Mouse (Mus musculus): ENCODE results near the gene Fdxacb1. TPM values are rescaled to one million over a fixed set of nuclear protein-coding genes. Genes with fewer than 3 reads are reported as not detected.

Fdxacb1 gene
- polyA plus RNA-seq, 1 experiment from 2014 or later = 9.0 TPM

DNA sequence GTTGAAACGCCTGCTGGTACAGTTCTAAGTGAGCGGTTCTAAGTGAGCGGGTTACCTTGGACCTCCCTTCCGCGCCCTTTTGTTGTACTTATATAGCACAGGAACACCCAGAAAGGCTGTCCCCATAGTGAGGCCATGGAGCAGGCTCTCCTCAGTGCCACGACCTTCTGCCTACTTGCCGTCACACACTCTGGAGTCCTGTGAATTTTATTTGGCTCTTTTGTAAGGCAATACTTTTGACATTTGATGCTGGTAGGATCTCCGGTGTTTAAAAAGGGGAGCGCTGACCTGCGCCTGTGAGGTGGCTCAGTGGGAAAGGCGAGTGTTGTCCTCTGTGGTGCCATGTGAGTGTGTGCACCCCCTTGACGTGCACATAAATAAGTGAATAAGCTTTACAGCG, 41.1 kb downstream of the Fdxacb1 start:
- Histone ChIP-seq H3K4me1 (ENCODE audit: control insufficient read depth in 2 of 2, insufficient read depth in 2 of 2, low read length in 2 of 2) (peaks cover 3 to 5% of the 10 kb centered on the region in 2 experiments; a peak in 3 of 4 replicates), H3K27me3 (ENCODE audit: control insufficient read depth, insufficient read depth, low read length) (no peaks in the 10 kb centered on the region), H3K36me3 (ENCODE audit: control insufficient read depth, insufficient read depth, low read length) (peaks cover 82% of the 10 kb centered on the region), H3K9me3 (ENCODE audit: control insufficient read depth, low read length) (no peaks in the 10 kb centered on the region), H3K9ac (ENCODE audit: low read length) (no peak overlapping the region), H3K4me2 (ENCODE audit: low read length) (no peak overlapping the region), H3K27ac (replicated peaks in 1 of 2; ENCODE audit: control insufficient read depth in 1 of 2, insufficient read depth in 1 of 2, low read depth in 2 of 2, low read length in 2 of 2) (no peak overlapping the region), H3K4me3 (ENCODE audit: control insufficient read depth in 1 of 2, insufficient read depth in 1 of 2, low read depth in 1 of 2, low read length in 2 of 2) (no peak overlapping the region)
- no peak for ATAC-seq (ENCODE audit: insufficient number of reproducible peaks, insufficient read depth, low FRiP score, low read depth)
- WGBS = 90% methylated on average over 13 of the region's 13 CpGs

GRCm38 (mm10) chr9:50811187-50811586, 43.2 kb downstream of the Fdxacb1 start:
- H3K36me3 ChIP-seq (ENCODE audit: control insufficient read depth, insufficient read depth, low read length) = peaks cover 71% of the 10 kb centered on the region
- no peak overlapping the region for H3K27ac ChIP-seq (replicated peaks in 1 of 2; ENCODE audit: control insufficient read depth in 1 of 2, insufficient read depth in 1 of 2, low read depth in 2 of 2, low read length in 2 of 2)
- H3K4me3 ChIP-seq (ENCODE audit: control insufficient read depth in 1 of 2, insufficient read depth in 1 of 2, low read depth in 1 of 2, low read length in 2 of 2) = no peak overlapping the region
- 62% methylated on average over 7 of the region's 7 CpGs for WGBS
- no peak for ATAC-seq (ENCODE audit: insufficient number of reproducible peaks, insufficient read depth, low FRiP score, low read depth)
- H3K27me3 ChIP-seq (ENCODE audit: control insufficient read depth, insufficient read depth, low read length) = no peaks in the 10 kb centered on the region
- no peak overlapping the region for H3K4me2 ChIP-seq (ENCODE audit: low read length)
- H3K9ac ChIP-seq (ENCODE audit: low read length) = no peak overlapping the region
- H3K4me1 ChIP-seq (ENCODE audit: control insufficient read depth in 2 of 2, insufficient read depth in 2 of 2, low read length in 2 of 2) = peaks cover 3 to 5% of the 10 kb centered on the region in 2 experiments; a peak in 3 of 4 replicates
- H3K9me3 ChIP-seq (ENCODE audit: control insufficient read depth, low read length) = no peaks in the 10 kb centered on the region

DNA sequence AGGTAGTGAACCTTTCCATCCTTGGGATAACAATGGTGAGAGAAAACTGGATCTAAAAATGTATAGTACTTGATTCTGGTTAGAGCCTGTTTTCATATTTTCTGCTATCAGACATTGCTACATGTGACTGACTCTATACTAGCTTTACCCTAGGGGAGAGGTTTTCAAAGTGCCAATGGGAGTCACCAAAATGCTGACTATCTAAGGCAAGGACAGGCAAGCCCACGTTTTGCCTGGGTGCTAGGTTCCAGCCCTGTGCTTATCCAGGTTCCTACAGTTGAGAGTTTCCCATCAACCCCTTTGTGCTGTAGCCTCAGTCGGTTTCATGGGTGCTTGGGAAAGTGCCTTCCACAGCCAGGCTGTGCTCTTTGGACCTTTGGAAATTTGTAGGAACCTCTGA, 43.7 kb downstream of the Fdxacb1 start:
- WGBS = 73% methylated on average over 2 of the region's 2 CpGs
- H3K4me3 ChIP-seq (ENCODE audit: control insufficient read depth in 1 of 2, insufficient read depth in 1 of 2, low read depth in 1 of 2, low read length in 2 of 2) = no peak overlapping the region
- H3K27ac ChIP-seq (replicated peaks in 1 of 2; ENCODE audit: control insufficient read depth in 1 of 2, insufficient read depth in 1 of 2, low read depth in 2 of 2, low read length in 2 of 2) = no peak overlapping the region
- no peaks in the 10 kb centered on the region for H3K27me3 ChIP-seq (ENCODE audit: control insufficient read depth, insufficient read depth, low read length)
- no peak overlapping the region for H3K4me2 ChIP-seq (ENCODE audit: low read length)
- peaks cover 72% of the 10 kb centered on the region for H3K36me3 ChIP-seq (ENCODE audit: control insufficient read depth, insufficient read depth, low read length)
- H3K4me1 ChIP-seq (ENCODE audit: control insufficient read depth in 2 of 2, insufficient read depth in 2 of 2, low read length in 2 of 2) = peaks cover 3 to 5% of the 10 kb centered on the region in 2 experiments; a peak in 3 of 4 replicates
- H3K9me3 ChIP-seq (ENCODE audit: control insufficient read depth, low read length) = no peaks in the 10 kb centered on the region
- no peak overlapping the region for H3K9ac ChIP-seq (ENCODE audit: low read length)
- ATAC-seq (ENCODE audit: insufficient number of reproducible peaks, insufficient read depth, low FRiP score, low read depth) = no peak

DNA sequence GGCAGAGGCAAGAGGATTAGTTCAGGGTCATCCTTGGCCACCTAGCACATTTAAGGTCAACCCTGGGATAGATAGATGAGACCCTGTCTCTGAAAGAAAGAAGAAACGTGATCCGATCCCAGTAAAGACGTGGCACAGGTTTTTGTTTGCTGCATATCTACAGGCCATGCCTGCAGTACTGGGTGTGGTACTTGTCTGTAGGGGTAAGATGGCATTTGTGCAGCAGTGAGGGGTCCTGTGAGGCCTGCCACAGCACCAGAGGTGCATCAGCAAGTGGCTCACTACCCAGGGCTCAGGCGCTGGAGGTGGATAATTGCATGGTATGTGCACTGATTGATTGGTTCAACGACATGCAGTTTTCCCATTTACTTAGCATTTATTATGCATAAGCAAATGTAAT, 45.8 kb downstream of the Fdxacb1 start:
- Histone ChIP-seq H3K27ac (replicated peaks in 1 of 2; ENCODE audit: control insufficient read depth in 1 of 2, insufficient read depth in 1 of 2, low read depth in 2 of 2, low read length in 2 of 2) (no peak overlapping the region), H3K9ac (ENCODE audit: low read length) (no peak overlapping the region), H3K27me3 (ENCODE audit: control insufficient read depth, insufficient read depth, low read length) (no peaks in the 10 kb centered on the region), H3K4me1 (ENCODE audit: control insufficient read depth in 2 of 2, insufficient read depth in 2 of 2, low read length in 2 of 2) (peaks cover 3 to 5% of the 10 kb centered on the region in 2 experiments; a peak in 3 of 4 replicates), H3K4me2 (ENCODE audit: low read length) (no peak overlapping the region), H3K4me3 (ENCODE audit: control insufficient read depth in 1 of 2, insufficient read depth in 1 of 2, low read depth in 1 of 2, low read length in 2 of 2) (no peak overlapping the region), H3K36me3 (ENCODE audit: control insufficient read depth, insufficient read depth, low read length) (peaks cover 67% of the 10 kb centered on the region), H3K9me3 (ENCODE audit: control insufficient read depth, low read length) (no peaks in the 10 kb centered on the region)
- WGBS = 89% methylated on average over 5 of the region's 5 CpGs
- ATAC-seq (ENCODE audit: insufficient number of reproducible peaks, insufficient read depth, low FRiP score, low read depth) = no peak

DNA sequence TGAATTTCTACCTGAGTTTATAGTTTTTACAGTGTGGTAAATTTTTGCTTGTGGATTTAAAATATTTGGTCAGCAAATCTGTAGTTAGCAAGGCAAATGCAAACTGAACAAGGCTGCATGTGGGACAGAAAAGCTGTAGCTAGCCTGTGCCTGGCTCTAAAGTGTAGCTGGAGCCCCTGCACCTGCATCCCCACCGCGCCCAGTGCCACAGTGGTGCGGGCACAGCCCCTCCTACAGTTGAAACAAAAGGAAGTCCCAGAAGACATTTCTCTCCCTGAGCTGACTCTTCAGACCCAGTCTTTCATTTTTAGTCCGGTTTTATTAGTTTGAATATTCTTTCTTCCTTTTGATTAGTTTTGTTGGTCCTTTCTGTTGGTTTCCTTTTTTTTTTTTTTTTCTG, 47.6 kb downstream of the Fdxacb1 start:
- Histone ChIP-seq H3K36me3 (ENCODE audit: control insufficient read depth, insufficient read depth, low read length) (peaks cover 60% of the 10 kb centered on the region), H3K27me3 (ENCODE audit: control insufficient read depth, insufficient read depth, low read length) (no peaks in the 10 kb centered on the region), H3K4me1 (ENCODE audit: control insufficient read depth in 2 of 2, insufficient read depth in 2 of 2, low read length in 2 of 2) (peaks cover 3 to 5% of the 10 kb centered on the region in 2 experiments; a peak in 3 of 4 replicates), H3K4me2 (ENCODE audit: low read length) (no peak overlapping the region), H3K9me3 (ENCODE audit: control insufficient read depth, low read length) (no peaks in the 10 kb centered on the region), H3K27ac (replicated peaks in 1 of 2; ENCODE audit: control insufficient read depth in 1 of 2, insufficient read depth in 1 of 2, low read depth in 2 of 2, low read length in 2 of 2) (no peak overlapping the region), H3K9ac (ENCODE audit: low read length) (no peak overlapping the region), H3K4me3 (ENCODE audit: control insufficient read depth in 1 of 2, insufficient read depth in 1 of 2, low read depth in 1 of 2, low read length in 2 of 2) (no peak overlapping the region)
- no peak for ATAC-seq (ENCODE audit: insufficient number of reproducible peaks, insufficient read depth, low FRiP score, low read depth)
- 98% methylated on average over 4 of the region's 4 CpGs for WGBS

DNA sequence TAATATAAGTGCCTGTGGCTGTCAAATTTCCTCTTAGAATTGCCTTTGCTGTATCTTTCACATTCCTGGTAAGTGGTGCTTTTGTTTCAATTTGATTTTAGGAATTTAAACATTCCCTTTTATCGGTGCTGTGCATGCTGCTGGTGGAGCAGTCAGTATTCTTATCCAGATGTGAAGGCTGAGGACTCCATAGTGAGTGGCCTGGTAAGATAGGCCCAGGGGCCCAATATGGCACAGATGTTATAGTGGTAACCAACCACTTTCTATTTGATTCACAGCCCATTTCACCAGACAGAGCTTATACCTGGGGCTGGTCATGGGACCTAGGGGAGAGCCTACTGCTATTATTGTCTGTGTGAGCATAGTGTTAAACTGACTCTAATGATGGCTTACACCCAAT, 48.5 kb downstream of the Fdxacb1 start:
- Histone ChIP-seq H3K27ac (replicated peaks in 1 of 2; ENCODE audit: control insufficient read depth in 1 of 2, insufficient read depth in 1 of 2, low read depth in 2 of 2, low read length in 2 of 2) (no peak overlapping the region), H3K27me3 (ENCODE audit: control insufficient read depth, insufficient read depth, low read length) (no peaks in the 10 kb centered on the region), H3K4me1 (ENCODE audit: control insufficient read depth in 2 of 2, insufficient read depth in 2 of 2, low read length in 2 of 2) (0 out of 4 replicates have a peak, but pooled peaks cover 0 to under 1% of the 10 kb centered on the region in 2 experiments), H3K9me3 (ENCODE audit: control insufficient read depth, low read length) (no peaks in the 10 kb centered on the region), H3K9ac (ENCODE audit: low read length) (no peak overlapping the region), H3K4me3 (ENCODE audit: control insufficient read depth in 1 of 2, insufficient read depth in 1 of 2, low read depth in 1 of 2, low read length in 2 of 2) (no peak overlapping the region), H3K36me3 (ENCODE audit: control insufficient read depth, insufficient read depth, low read length) (peaks cover 57% of the 10 kb centered on the region), H3K4me2 (ENCODE audit: low read length) (no peak overlapping the region)
- WGBS = 100% methylated on average over 1 of the region's 1 CpGs
- ATAC-seq (ENCODE audit: insufficient number of reproducible peaks, insufficient read depth, low FRiP score, low read depth) = no peak

- H3K9ac ChIP-seq (ENCODE audit: low read length) = no peak overlapping the region
- H3K4me2 ChIP-seq (ENCODE audit: low read length) = no peak overlapping the region
- H3K27ac ChIP-seq (replicated peaks in 1 of 2; ENCODE audit: control insufficient read depth in 1 of 2, insufficient read depth in 1 of 2, low read depth in 2 of 2, low read length in 2 of 2) = no peak overlapping the region
- H3K9me3 ChIP-seq (ENCODE audit: control insufficient read depth, low read length) = no peaks in the 10 kb centered on the region
- H3K27me3 ChIP-seq (ENCODE audit: control insufficient read depth, insufficient read depth, low read length) = no peaks in the 10 kb centered on the region
- H3K36me3 ChIP-seq (ENCODE audit: control insufficient read depth, insufficient read depth, low read length) = peaks cover 52% of the 10 kb centered on the region
- 81% methylated on average over 6 of the region's 6 CpGs for WGBS
- no peak for ATAC-seq (ENCODE audit: insufficient number of reproducible peaks, insufficient read depth, low FRiP score, low read depth)
- H3K4me1 ChIP-seq (ENCODE audit: control insufficient read depth in 2 of 2, insufficient read depth in 2 of 2, low read length in 2 of 2) = no peaks in the 10 kb centered on the region
- no peak overlapping the region for H3K4me3 ChIP-seq (ENCODE audit: control insufficient read depth in 1 of 2, insufficient read depth in 1 of 2, low read depth in 1 of 2, low read length in 2 of 2)
These were observed 50.0 kb downstream of the Fdxacb1 start for GRCm38 (mm10) chr9:50818050-50818449.

- no peak overlapping the region for H3K27ac ChIP-seq (replicated peaks in 1 of 2; ENCODE audit: control insufficient read depth in 1 of 2, insufficient read depth in 1 of 2, low read depth in 2 of 2, low read length in 2 of 2)
- H3K36me3 ChIP-seq (ENCODE audit: control insufficient read depth, insufficient read depth, low read length) = peaks cover 50% of the 10 kb centered on the region
- no peaks in the 10 kb centered on the region for H3K27me3 ChIP-seq (ENCODE audit: control insufficient read depth, insufficient read depth, low read length)
- no peak overlapping the region for H3K4me3 ChIP-seq (ENCODE audit: control insufficient read depth in 1 of 2, insufficient read depth in 1 of 2, low read depth in 1 of 2, low read length in 2 of 2)
- H3K9ac ChIP-seq (ENCODE audit: low read length) = no peak overlapping the region
- no peak overlapping the region for H3K4me2 ChIP-seq (ENCODE audit: low read length)
- H3K9me3 ChIP-seq (ENCODE audit: control insufficient read depth, low read length) = no peaks in the 10 kb centered on the region
- H3K4me1 ChIP-seq (ENCODE audit: control insufficient read depth in 2 of 2, insufficient read depth in 2 of 2, low read length in 2 of 2) = no peaks in the 10 kb centered on the region
- ATAC-seq (ENCODE audit: insufficient number of reproducible peaks, insufficient read depth, low FRiP score, low read depth) = no peak
- 90% methylated on average over 6 of the region's 6 CpGs for WGBS
These were observed 51.7 kb downstream of the Fdxacb1 start for GRCm38 (mm10) chr9:50819716-50820115.
